Mouse (Mus musculus) cortical plate, adult 2 months (tissue): ENCODE measurements around the gene Fam19a5. TPM values are rescaled to one million over a fixed set of nuclear protein-coding genes. Genes with fewer than 3 reads are reported as not detected.
A peak's percentile ranks its signal among the peaks of the same experiment; 100 is the strongest.

ENCODE experiments used
- H3K27ac ChIP-seq: fragments of 200-500 bp; 2 replicates; pipeline ENCODE4 v1.5.1; 2012; ENCODE audit warnings: low read length, control low read depth, inconsistent platforms; ENCODE audit not compliant: insufficient read depth
- H3K4me1 ChIP-seq: fragments of 200-500 bp; 2 replicates; pipeline ENCODE4 v1.6.1; 2011; ENCODE audit warnings: low read length; ENCODE audit not compliant: control insufficient read depth, insufficient read depth
- H3K4me3 ChIP-seq: fragments of 200-500 bp; 2 replicates; pipeline ENCODE4 v1.5.1; 2011; ENCODE audit warnings: mild to moderate bottlenecking, low read length, control low read depth; ENCODE audit not compliant: insufficient read depth
- CTCF ChIP-seq: fragments of 200-500 bp; IDR thresholded peaks from 2 replicates; pipeline ENCODE4 v1.5.1; 2011; ENCODE audit warnings: mild to moderate bottlenecking, control low read depth, low read length; ENCODE audit not compliant: insufficient read depth; ENCODE audit errors: extremely low read depth
- POLR2A ChIP-seq: fragments of 200-500 bp; IDR thresholded peaks from 2 replicates; pipeline ENCODE4 v1.6.1; 2011; ENCODE audit warnings: mild to moderate bottlenecking, low read length, control low read depth; ENCODE audit not compliant: insufficient read depth; ENCODE audit errors: extremely low read depth
- polyA plus RNA-seq: library from polyadenylated mRNA; depleted of rRNA; stranded (reverse); fragments of >200 nt; gene quantifications from 2 replicates; pipeline ENCODE4 v1.2.3, GENCODE M21; 2012

Fam19a5 gene
- polyA plus RNA-seq, 1 experiment = 102 TPM

DNA sequence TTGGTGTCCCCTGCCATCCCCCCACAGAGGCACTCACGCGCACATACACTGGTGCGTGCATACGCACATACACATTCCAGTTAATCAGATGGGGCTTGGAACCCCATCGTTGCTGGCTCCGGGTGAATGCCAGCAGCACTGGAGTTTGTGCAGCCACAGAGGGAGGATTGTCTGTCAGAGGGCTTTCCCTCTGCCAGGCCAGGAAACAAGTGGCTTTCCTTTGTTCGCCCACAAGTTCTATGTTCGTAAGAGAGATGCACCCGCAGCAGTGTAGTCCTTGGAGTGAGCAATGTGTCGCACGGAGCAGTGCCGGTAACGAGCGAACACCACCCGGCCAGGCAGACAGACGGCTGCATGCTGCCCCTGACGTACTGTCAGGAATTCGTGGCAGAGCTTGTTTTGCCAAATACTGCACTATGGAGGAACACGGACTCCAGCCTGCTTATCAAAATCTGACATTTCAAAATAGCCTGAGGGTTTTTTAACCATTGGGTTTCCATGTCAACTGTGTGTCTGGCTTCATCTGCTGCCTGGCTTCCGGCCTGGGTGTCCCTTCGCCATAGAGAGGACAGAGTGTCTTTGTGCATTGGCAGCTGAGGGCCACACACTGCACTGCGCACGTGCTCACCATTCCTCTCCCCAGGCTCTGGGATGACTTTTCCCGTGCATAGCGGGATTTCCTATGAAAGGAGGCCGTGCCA is 40.0 kb downstream of the Fam19a5 start:
- TF ChIP-seq POLR2A (no peak), CTCF (no peak)
- Histone ChIP-seq H3K27ac (0 out of 2 replicates have a peak overlapping the region, but pooled peaks have one; percentile 0), H3K4me1 (peaks cover 10% of the 10 kb centered on the region), H3K4me3 (no peak overlapping the region)

DNA sequence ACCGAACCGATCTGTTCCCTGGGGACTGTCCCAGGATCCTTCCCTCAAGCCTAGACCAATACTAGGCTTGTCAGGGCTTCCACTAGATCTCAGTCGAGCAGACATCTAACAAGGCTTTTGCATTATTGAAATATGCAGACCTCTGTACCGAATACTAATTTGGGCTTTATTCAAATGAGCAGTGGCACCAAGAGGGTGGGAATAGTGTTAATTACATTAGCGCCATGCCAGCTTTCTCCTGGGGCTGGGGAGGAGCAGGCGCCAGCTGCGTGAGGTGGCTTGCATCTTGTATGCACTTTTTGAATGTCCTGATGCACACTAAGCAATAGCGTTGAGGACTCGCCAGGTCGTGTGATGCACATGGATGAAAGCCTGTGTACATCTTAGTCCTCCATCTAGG is 46.9 kb downstream of the Fam19a5 start:
- Histone ChIP-seq H3K27ac (no peak overlapping the region), H3K4me1 (0 out of 2 replicates have a peak, but pooled peaks cover 2% of the 10 kb centered on the region), H3K4me3 (no peak overlapping the region)
- no peak for TF ChIP-seq CTCF
- TF ChIP-seq POLR2A = no peak

DNA sequence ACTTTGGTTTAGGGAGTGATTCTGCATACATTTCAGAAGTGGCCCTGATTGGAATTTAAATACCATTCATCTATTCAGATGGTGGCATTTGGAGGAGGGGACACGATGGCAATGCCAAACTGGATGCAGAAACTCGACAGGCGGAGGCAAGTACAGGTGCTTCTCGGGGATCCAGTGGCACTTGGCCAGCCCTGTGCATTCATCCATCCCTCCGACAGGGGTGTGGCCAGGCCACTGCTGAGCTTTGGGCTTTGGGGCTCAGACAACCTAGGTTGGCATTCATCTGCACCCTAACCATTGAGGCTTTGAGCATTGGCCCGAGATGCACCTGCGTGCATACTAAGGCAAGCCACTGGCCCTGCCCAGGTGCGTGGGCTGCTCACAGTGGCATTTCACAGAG is 52.6 kb downstream of the Fam19a5 start:
- no peak overlapping the region for H3K27ac ChIP-seq
- H3K4me1 ChIP-seq = peaks cover 5% of the 10 kb centered on the region
- H3K4me3 ChIP-seq = no peak overlapping the region

DNA sequence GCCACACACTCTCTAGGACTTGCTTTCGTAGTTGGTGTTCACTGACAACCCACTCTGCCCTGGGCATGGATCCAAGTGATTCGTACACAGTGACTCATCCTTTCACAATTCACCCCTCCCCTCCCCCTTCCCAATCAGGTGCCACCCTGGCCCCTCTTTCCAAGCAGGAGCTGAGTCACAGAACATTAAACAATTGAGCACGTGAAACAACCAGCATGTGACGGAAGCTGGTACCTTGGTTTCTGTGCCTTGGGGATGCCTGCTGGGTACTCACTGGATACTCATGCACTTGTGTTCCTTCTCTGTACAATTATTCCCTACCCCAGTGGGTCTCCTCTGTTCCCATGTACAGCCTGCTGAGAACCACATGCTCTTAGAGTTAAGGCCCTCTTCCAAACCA is 53.0 kb downstream of the Fam19a5 start:
- Histone ChIP-seq H3K27ac (no peak overlapping the region), H3K4me3 (no peak overlapping the region), H3K4me1 (peaks cover 5% of the 10 kb centered on the region)
- TF ChIP-seq CTCF (no peak), POLR2A (no peak)

More for the DNA sequence above, 52.6 kb downstream of the Fam19a5 start:
- TF ChIP-seq CTCF = no peak
- no peak for TF ChIP-seq POLR2A

DNA sequence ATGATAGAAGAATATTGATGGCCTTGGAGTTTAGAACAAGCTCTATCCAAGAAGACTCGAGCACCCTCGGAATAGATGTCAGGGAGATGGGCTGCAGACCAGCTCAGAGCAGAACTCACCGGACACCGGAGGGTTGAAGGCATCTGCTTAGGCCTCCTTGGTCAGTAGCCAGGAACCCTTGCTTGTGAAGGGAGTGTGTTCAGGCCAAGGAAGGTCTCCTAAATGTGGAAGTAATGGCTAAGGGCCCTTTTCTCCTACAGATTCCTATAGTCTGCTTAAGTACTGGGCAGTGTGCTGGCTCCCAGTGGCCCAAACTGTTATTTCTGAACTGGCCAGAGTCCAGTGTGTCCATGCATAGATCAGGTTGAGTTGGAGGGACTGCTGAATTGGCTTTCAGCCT is 53.7 kb downstream of the Fam19a5 start:
- H3K4me3 ChIP-seq = no peak overlapping the region
- TF ChIP-seq POLR2A = no peak
- TF ChIP-seq CTCF = no peak
- peaks cover 5% of the 10 kb centered on the region for H3K4me1 ChIP-seq
- no peak overlapping the region for H3K27ac ChIP-seq

DNA sequence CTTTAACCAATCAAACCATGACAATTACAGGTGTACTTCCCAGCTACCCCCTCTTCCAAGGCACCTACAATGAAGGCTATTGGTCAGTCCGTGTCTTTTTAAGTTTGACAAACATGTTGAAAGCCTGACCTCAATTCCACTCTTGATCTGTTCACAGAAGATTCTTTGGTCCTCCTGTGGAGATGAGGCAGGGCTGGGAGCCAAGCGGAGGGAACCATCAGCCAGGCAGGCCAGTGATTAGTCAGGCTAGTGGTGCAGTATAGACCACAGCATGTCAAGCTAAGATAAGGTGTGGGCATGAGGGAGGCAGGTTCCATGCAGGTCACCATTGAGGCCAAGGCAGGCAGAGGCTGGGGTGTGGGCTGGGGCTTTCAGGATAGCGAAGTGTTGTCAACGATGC is 54.5 kb downstream of the Fam19a5 start:
- Histone ChIP-seq H3K4me3 (no peak overlapping the region), H3K4me1 (peaks cover 3% of the 10 kb centered on the region), H3K27ac (no peak overlapping the region)
- TF ChIP-seq CTCF (no peak), POLR2A (no peak)

DNA sequence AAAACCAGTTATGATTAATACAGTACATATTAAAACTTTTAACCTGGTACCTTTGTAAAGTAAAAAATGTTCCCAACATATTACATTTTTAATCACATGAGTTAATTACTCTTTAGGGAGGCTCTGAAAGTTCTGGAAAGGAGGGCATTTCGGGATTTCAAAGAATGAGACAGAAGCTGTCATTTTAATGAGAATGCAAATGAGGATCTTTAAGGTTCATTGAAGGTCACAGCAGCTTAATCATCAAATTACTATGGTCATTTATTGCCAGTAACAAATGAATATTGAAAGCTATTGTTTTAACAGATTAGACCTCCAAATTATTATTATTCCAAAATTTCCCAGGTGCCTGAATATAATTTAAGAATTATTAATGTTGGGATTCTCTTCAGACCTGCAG is 59.2 kb downstream of the Fam19a5 start:
- no peak for TF ChIP-seq CTCF
- no peak for TF ChIP-seq POLR2A
- Histone ChIP-seq H3K27ac (no peak overlapping the region), H3K4me1 (peaks cover 3% of the 10 kb centered on the region; the same call in 1 of the 2 replicates), H3K4me3 (no peak overlapping the region)

DNA sequence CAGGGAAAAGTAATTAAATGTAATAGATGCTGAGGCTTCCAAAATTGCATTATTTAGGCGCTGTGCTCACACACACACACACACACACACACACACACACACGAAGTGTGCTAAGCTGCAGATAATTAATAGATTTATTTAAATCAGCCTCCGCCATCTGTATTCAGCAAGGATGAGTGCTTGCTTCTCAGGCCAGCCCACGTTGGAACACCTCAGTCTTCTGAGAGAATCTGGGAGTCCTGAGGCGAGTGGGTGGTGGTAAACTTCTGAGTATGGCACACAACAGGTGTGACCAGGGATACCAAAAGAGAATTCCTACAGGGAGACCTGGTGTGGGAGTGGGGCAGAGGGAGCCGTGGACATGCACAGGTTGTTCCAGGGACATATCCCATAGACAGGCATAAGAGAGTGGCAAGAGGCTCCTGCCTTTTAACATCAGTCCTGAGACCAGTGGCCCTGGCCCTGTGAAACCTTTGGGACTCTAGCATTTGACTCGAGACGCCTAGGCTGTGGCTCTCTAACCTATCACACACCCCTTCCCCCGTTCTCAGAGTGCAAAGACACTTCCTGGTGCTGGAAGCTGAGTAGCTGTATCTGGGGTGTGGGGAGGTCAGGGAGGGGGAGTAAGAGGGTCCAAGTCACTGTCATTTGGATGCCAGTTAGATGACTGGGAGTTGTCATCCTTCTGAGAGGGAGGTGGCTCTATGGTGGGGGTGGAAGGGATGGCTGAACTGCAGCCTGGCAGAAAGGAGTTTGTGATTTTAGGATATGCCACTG is 61.6 kb downstream of the Fam19a5 start:
- H3K27ac ChIP-seq = no peak overlapping the region
- peaks cover 3% of the 10 kb centered on the region; the same call in 1 of the 2 replicates for H3K4me1 ChIP-seq
- TF ChIP-seq CTCF (no peak), POLR2A (no peak)
- no peak overlapping the region for H3K4me3 ChIP-seq

DNA sequence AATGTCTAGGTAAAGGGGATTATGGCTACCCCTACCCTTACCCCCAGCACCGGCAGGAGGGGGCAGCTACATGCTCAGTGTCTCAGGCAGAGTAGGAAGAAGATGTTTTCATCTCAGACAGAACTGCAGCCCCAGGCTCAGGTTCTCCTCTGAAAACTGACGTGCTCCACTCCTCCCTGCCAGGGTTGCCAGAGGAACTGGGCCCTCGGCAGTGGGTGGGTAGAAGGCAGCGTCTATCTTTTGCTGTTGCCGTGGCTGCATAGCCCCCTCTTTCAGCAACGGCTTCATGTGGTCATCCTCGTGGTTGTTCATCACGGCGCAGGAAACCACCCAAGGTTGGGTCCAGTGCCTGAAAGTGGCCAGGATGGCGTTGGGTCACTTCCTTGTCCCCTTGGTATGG is 62.6 kb downstream of the Fam19a5 start:
- no peak overlapping the region for H3K27ac ChIP-seq
- H3K4me1 ChIP-seq = peaks cover 3% of the 10 kb centered on the region; the same call in 1 of the 2 replicates
- TF ChIP-seq CTCF (no peak), POLR2A (no peak)

More for the DNA sequence above, 62.6 kb downstream of the Fam19a5 start:
- no peak overlapping the region for H3K4me3 ChIP-seq
